Mouse (Mus musculus) megakaryocyte-erythroid progenitor cell, adult 5-6 weeks (primary cell): Measurements from ENCODE around the gene Haus6. TPM values are rescaled to one million over a fixed set of nuclear protein-coding genes. Genes with fewer than 3 reads are reported as not detected.
"Not testable (repeated sequence)": the region's sequence is repeated elsewhere in the genome, so short reads cannot be mapped to it uniquely, and the experiment has no call there.

Source experiments
- ATAC-seq: replicated peaks from 2 replicates; pipeline ENCODE4 v1.8.0; 2016; ENCODE audit warnings: mild to moderate bottlenecking, inconsistent platforms; ENCODE audit not compliant: severe bottlenecking, poor library complexity, low FRiP score, low TSS enrichment
- total RNA-seq, 2 experiments: library from RNA; stranded (forward) in 1 of 2; stranded (reverse) in 1 of 2; fragments of 200-1000, 215-1000 nt in 1 of 2; fragments of >200 nt in 1 of 2; fragmentation: Nextera tagmentation in 1 of 2; gene quantifications; 2 replicates each; pipeline ENCODE4 v1.2.3; 2014 to 2017

Gene Haus6
- total RNA-seq (2014; fragmentation: Nextera tagmentation) (29.5 and 37.0 TPM in 2 replicates), total RNA-seq (2017) (34.7 and 35.2 TPM in 2 replicates)

DNA sequence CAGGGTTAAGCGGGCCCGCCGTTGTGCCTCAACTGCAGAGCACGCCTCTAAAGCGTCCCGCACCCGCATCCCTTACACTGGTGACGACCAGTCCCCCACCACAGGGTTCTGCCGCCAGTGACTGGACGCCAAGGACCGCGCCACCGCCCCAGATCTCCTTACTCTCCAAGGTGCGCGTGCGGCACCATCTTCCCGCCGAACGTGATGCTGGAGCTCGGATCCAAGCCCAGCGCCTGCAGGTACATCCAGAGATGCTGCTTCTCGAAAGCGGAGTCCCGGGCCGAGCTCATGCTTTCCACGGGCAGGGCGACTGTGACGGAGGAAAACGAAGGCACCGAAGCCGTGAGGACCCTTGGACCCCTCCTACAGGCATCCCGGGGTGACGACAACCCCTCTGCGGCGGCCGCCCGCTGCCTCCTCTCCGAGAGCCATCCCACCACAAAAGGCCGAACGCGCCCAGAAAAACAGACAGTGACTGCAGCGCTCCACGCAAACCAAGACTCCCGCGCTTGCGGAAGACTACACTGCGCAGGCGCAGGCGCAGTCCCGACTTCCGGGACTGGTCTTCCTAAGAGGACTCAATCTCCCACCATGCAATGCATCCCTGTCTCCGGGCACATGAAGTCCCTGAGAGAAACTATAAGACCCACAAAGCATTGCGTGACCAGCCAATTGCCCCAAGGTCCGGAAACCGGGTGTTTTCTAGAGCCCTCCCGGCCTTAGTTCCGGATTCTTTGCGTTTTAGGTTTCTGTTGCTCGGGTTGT, at the start of gene Haus6:
Gene Haus6 (minus strand): TSS at position 532 of the 765 bp plus-strand sequence.
- ATAC-seq: peak; percentile 99

DNA sequence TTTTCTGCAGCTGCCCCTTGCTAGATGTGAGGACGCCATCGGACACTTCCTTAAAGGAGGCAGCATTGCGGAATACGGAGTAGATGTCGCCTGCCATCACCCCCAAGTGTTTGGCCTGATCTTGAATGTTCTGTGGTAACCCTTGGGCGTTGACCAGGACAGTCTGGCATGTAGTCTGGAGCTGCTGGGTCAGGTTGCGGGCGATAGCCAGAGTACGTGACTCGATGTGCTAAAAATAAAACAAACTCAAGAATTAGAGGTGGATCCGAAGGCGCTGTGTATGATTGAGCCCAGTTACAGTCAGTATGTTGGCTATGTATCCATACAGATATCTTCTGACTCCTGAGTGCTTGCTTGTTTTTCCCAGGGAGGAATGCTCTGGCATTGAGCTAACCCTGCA, 45.3 kb upstream of the Haus6 start:
- no peak for ATAC-seq

DNA sequence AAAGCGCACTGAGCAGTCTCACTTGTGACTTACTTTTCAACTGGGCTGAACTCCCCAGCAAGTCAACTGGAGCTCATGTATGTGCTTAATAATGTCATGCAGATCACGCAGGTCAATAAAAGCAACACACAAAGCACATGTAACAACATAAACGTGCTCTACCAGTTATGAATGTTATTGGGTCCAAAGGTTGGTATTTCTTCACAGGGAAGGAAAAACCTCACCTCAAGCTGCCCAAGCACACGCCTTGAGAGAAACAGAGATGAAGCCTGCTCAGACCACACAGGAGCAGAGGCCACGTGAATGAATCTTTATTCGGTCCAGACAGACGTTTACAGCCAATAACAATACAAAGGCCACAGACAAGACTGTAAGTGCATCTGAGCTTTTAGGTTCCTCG, 44.6 kb upstream of the Haus6 start:
- ATAC-seq: not testable (repeated sequence)

DNA sequence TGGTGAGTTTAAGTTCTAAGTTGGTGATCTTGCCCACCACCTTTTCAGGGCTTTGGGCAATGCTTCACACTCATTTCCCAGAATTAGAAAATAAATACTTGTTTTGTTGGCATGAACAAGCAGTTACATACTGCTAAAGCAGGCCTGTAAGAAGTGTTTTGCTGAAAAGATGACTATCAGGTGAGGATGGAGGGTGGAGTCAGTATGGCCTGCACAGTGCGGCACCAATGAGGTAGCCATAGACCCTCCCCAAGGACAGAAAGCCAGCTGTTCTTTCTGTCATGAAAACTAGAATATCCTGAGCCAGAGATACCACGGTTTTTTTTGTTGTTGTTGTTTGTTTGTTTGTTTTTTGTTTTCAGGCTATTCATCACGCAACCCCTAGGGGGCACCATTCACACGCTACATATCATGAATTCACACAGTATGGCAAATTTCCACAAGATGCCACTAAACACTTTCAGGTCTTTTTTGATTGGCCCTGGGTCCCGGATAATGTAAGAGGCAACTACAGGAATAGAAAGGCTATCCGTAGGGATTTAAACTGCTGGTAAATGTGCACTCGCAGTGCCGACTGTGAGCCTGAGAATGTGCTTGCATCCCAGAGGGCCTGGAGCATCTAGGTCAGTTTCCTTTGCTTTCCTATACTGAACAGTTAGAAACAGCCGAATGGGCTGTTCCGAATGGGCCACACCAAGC, 40.0 kb upstream of the Haus6 start:
- no peak for ATAC-seq

GRCm38 (mm10) chr4:86648394-86648793, 36.5 kb upstream of the Haus6 start:
- ATAC-seq: not testable (repeated sequence)

GRCm38 (mm10) chr4:86637561-86637960, 25.7 kb upstream of the Haus6 start:
- not testable (repeated sequence) for ATAC-seq

GRCm38 (mm10) chr4:86634873-86635272, 23.0 kb upstream of the Haus6 start:
- peak; percentile 100 for ATAC-seq

DNA sequence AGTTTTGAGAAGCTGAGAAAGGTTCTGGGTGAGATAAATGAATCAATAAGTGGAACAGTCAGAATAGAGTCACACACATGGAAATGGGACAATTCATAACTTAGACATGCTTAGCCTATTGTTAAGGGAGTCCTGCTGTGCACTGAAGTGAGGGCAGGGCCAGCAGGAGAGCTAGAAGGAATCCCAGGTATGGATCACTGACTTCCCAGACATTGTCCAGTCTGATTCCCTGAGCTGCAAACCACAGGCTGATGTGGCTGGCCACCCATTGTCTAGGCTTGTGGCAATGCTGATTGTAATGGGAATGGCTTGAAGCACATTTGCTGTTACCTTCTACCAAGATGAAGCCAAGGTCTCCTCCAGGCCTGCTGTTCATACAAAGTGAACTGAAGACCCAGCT, 22.5 kb upstream of the Haus6 start:
- not testable (repeated sequence) for ATAC-seq

GRCm38 (mm10) chr4:86632556-86632955, 20.7 kb upstream of the Haus6 start:
- 0 out of 2 replicates have a peak, but pooled peaks have one; percentile 49 for ATAC-seq

DNA sequence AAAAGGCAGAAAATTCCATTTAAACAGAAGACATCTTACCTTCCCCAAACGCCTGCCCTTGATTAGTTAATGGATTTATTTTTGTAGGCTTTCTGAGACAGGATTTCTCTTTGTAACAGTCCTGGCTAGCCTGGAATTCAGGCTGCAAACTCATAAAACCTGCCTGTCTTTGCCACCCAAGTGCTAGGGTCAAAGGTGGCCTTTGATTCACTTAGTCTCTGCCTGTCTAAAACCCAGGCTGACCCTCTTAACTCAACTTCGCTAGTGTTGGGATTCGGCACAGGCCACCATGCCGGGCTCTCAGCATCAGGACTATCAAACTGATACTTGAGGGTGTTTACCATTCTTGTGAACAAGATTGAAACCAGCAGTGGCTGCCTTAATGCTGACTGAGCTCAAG, 20.0 kb upstream of the Haus6 start:
- no peak for ATAC-seq

DNA sequence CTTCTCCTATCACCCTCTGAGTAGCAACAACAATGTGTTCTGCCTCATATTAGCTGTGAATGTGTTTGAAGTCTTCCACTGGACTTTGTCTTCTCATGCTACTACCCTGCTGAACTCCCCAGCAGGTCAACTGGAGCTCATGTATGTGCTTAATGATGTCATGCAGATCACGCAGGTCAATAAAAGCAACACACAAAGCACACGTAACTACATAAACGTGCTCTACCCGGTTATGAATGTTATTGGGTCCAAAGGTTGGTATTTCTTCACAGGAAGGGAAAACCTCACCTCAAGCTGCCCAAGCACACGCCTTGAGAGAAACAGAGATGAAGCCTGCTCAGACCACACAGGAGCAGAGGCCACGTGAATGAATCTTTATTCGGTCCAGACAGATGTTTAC, 14.6 kb upstream of the Haus6 start:
- not testable (repeated sequence) for ATAC-seq

GRCm38 (mm10) chr4:86625463-86625862, 13.6 kb upstream of the Haus6 start:
- ATAC-seq: no peak

DNA sequence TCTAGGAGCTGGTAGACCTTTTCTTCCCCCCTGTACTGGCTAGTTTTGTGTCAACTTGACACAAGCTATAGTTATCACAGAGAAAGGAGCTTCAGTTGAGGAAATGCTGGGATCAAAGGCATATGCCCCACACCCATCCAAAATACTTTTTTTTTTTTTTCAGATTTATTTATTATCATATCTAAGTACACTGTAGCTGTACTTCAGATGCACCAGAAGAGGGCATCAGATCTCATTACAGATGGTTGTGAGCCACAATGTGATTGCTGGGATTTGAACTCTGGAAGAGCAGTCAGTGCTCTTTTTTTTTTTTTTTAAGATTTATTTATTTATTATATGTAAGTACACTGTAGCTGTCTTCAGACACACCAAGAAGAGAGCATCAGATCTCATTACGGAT, 10.7 kb upstream of the Haus6 start:
- not testable (repeated sequence) for ATAC-seq

DNA sequence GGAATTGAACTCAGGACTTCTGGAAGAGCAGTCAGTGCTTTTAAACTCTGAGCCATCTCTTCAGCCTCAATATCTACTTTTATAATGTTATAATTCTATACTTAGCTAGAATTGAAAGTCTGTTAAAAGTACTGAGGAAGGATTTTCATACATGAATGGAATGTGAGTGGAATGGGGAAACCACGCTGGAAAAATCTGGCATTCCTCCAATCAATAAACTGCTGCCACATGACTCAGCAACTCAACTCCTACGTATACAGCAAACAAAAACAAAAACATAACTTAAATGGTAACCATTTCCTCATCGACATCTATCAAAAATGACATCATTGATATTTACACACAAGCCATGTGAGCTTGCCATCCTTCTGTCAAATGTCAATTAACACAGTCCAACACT, 10.3 kb upstream of the Haus6 start:
- ATAC-seq: no peak

DNA sequence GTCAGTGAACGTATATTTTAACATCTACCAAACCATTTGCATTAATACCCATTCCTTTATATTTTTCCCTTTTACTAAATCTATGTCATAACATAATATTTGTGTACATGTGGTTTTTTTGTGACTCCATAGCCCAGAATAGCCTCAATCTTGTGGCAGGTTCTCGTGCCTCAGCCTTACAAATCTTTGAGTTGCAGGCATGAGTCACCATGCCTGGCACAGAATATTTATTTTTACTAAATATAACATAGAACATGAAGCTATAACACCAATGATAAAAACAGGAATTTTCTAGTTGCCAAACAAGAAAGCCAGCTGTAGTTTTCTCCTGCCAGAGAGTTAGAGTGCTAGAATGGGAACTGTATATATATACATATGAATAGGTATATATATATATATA, 8.7 kb upstream of the Haus6 start:
- no peak for ATAC-seq

- peak; percentile 43 for ATAC-seq
Measured at GRCm38 (mm10) chr4:86612289-86612620, 400 bp upstream of the Haus6 start.

GRCm38 (mm10) chr4:86591304-86591703, 20.6 kb downstream of the Haus6 start:
- ATAC-seq: no peak

GRCm38 (mm10) chr4:86588236-86588635, 23.6 kb downstream of the Haus6 start:
- ATAC-seq: no peak

- no peak for ATAC-seq
Measured at GRCm38 (mm10) chr4:86580591-86580990, 31.3 kb downstream of the Haus6 start.

DNA sequence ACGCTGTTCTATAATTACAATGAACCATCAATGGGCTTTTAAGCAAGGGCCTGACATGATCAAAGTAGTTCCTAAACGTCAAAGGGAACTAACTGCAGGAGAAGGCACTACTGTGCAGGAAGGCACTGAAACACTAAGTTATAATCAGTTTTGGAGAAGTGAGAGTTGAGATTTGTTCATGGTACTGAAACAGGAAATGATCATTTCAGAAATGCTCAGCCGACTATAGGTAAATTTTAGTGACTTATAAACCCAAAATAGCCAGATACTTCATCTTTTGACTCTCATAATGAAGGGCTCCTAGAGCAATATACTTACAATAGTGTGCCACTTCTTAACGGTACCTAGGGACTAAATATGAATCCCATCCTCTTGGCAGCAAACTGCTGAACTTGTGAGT, 31.8 kb downstream of the Haus6 start:
- no peak for ATAC-seq

GRCm38 (mm10) chr4:86576630-86577225, 35.1 kb downstream of the Haus6 start:
- ATAC-seq: no peak
